Mouse (Mus musculus) layer of hippocampus, adult 18-20 months (tissue): ENCODE results near the gene Tipin. TPM values are rescaled to one million over a fixed set of nuclear protein-coding genes. Genes with fewer than 3 reads are reported as not detected.
"Not testable (repeated sequence)": the region's sequence is repeated elsewhere in the genome, so short reads cannot be mapped to it uniquely, and the experiment has no call there.

ENCODE experiments used
- DNase-seq, 2 experiments: peaks; one replicate each; pipeline ENCODE4 v3.0.0; 2022; ENCODE audit warnings: low spot score in 2 of 2
- long read RNA-seq: library from polyadenylated mRNA; stranded (forward); transcript quantifications from one replicate; pipeline ENCODE4 v2.0.0, GENCODE M21; 2021
- total RNA-seq, 2 experiments: library from RNA; stranded (reverse); gene quantifications; 2 replicates each; pipeline ENCODE4 v1.2.3; 2021

Tipin gene
- 10 to 100 TPM; 11.8 to 15.2 TPM for total RNA-seq
- long read RNA-seq, partial matches to known transcripts = 0 of 6 reads
- long read RNA-seq, other reads (novel, unspliced or antisense) = 4 of 6 reads

DNA sequence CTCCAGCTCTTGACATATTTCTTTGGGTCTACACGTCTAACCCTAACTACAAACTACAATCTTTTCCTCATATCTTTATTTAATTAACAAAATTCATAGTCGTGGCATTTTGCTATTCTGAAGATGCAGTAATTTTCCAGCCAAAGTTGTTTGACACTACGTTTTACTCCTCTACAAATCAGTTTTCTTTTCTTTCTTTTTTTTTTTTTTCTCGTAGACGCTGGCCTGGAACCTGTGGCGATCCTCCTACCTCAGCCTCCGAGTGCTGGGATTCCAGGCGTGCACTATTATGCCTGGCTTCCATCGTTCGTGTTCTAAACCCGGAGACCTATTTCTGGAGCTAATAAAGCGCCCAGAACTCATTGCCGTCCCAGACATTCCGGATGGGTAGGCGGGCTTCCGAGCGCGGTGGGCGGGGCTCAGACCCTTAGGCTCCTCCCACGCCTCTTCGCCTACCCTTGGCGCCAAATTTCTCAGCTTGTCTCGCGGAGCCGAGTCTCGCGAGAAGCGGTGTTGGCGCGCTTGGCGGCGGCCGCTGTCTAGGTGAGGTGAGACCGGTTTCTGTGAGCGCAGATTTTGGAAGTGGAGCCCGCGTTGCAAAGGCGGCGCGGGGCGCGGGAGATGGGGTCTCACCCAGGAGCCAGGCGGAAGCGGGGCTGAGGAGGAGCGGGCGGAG is at the start of gene Tipin:
TSS of gene Tipin (plus strand) at position 477 of the 676 bp plus-strand sequence.
- peak; percentile 86 to 94 for DNase-seq

DNA sequence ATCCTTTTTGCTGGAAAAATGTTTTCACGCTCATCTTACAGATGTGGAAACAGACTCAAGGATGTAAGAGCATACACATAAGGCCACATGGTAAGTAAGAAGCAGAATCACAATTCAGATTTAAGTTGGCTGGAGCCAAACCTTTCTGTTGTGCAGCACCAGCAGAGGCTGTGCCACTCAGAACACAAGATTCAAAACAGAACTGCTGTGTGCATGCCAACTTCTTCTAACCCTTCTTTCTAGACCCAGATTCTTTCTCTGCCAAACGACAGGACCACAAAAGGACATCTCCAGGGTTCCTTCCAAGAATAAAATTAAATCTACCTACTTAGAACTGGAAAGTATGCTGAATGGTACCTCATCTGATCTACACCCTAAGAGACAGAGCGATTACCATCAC is 49.7 kb upstream of the Tipin start:
- DNase-seq = no peak

DNA sequence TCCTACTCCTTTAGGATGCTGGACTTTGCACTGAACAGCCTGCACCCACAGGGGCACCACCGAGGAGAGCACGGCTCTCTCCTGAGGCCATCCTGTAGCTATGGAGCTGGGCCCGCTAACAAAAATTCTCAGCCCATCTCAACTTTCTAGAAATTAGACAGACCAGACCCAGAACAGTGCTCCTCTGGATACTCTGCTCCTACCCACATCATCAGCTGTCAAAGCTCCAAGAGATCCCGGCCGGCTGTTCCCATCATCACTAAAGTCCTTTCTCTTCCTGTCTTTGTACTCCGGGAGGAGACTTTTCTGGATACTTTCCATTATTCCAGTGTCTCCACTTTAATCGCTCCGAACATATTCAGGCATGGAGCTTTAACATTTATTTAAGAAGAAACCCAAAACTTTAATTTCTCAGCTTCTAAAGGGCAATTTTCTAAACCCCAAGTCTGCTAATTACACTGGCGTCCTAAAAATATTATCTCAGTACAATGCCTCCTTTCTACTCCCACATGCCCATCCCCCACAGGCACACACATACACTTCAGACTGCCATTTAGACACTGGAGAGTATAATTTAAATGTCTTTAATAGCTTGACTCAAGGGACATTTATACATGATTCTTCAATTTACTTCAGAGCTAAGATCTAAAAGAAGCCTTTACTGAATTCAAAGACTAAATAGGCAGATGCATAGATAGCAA is 49.0 kb upstream of the Tipin start:
- DNase-seq = peak in 1 of 2 experiments; percentile 48

DNA sequence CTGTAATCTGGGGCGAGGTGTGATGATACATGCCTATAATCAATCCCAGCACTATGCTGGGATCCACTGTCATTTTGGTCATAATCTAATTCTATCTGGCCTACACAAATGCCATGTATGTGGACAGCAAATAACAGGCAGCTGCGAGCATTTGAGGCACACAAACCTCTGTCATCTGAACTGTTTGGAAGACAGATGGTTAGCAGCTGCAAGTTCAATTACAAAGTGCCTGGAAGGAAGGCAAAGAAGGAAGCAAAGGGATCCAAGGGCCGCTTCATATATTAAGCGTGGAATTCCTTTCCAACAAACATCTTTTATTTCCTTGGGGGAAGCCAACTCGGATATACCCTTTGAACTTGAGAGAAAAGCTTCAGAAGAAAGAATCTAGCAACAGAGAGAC is 47.7 kb upstream of the Tipin start:
- no peak for DNase-seq

DNA sequence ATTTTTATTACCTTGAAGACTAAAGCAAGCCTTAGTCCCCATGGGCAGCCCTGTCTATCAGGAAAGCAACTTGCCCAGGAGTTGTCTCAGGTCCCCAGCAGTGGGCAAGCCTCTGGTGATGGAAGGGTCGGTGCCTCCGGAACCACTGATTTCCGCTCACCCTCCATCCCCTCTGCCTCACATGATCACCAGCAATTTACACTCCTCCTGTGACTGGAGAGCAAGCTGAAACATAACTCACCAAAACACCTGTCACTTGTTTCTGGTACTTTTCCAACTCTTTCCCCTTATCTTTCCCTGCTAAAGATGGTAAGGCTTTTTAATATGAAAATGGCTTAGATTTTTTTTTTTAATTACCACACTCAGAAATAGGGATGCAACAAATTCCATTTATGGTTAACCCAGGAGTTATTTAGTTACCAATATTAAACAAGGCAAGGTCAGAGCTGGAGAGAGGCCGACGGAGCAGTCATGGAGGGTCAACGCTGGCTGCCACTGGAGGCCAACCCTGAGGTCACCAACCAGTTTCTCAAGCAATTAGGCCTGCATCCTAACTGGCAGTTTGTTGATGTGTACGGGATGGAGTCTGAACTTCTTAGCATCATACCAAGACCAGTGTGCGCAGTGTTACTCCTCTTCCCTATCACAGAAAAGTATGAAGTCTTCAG is 46.5 kb upstream of the Tipin start, which contains the start of gene Uchl4:
TSS of gene Uchl4 (plus strand) at position 434 of the 668 bp plus-strand sequence.
- no peak for DNase-seq

DNA sequence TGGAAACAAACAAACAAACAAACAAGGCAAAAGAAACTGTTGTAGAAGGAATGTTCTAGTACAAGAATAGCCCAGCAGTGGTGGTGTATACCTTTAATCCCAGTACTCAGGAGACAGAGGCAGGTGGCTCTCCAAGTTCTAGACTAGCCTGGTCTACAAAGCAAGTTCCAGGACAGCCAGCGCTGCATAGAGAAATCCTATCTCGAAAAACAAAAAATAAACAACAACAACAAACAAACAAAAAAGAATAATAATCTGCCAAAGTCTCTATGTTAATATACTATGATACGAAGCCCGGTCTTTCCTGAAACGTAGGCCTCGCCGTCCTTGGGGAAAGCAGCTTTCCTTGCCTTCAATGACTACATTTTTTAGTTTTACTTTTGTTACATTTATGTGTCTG is 45.3 kb upstream of the Tipin start:
- DNase-seq = no peak

DNA sequence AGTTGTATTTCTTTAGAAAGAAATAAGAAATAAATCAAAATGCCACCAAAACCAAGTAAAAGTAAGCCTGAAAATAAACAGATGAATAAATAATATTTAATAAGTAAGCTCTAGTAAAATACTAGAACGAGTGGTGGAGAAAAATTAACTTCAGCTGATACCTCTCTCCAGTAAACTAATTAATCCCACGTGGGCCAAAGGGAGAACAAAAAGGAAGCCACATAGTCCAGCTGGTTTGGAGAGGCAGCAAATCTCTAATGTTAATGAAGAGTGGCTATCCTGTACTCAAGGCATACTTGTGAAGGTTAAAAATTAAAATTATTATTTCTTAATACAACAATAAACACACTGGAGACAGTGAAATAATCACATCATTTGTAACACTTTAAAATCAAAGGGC is 41.3 kb upstream of the Tipin start:
- DNase-seq = no peak

DNA sequence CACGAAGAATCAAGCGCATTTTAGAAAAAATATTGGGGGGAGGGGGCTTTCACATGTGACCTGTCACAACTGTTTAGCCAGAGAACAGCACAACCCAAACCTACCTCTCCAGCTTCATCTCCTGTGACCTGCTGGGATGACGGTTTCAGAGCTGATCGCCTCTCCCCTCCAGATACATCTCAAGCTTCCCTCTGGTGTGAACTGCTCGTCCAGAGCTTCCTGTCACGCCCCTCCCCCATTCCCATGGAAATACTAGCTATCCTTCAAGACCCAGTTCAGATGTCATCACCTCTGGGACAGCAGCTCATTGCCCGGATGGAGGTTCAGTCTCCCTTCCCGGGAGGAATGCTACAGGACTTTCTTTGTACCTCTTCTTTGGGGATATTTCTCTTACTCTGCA is 40.7 kb upstream of the Tipin start:
- DNase-seq = no peak

DNA sequence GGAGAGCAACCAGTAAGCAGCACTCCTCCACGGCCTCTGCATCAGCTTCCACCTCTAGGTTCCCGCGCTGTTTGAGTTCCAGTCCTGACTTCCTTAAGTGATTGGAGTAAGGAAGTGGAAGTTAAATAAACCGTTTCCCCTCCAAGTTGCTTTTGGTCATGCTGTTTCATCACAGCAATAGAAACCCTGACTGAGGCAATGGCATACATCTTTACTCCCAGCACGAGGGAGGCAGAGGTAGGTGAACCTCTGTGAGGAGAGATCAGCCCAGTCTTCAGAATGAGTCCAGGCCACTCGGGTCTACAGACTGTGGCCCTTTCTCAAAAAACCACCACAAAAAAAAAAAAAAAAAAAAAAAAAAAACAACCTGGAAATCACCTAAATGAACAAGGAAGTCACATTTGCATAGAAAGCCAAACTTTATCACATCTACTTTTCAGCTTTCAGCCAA is 39.0 kb upstream of the Tipin start:
- DNase-seq = no peak

DNA sequence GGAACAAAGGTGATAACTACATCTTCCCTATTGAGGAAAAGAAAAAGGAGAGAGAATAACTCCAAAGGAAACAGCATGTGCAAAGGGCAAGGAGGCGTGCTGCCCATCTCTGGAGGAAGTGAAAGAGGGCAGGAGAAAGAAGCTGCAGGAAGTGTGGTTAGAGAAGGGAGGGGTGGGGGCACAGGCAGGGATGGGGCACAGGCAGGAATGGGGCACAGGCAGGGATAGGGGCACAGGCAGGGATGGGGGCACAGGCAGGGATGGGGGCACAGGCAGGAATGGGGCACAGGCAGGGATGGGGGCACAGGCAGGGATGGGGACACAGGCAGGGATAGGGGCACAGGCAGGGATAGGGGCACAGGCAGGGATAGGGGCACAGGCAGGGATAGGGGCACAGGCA is 32.0 kb upstream of the Tipin start:
- no peak for DNase-seq

DNA sequence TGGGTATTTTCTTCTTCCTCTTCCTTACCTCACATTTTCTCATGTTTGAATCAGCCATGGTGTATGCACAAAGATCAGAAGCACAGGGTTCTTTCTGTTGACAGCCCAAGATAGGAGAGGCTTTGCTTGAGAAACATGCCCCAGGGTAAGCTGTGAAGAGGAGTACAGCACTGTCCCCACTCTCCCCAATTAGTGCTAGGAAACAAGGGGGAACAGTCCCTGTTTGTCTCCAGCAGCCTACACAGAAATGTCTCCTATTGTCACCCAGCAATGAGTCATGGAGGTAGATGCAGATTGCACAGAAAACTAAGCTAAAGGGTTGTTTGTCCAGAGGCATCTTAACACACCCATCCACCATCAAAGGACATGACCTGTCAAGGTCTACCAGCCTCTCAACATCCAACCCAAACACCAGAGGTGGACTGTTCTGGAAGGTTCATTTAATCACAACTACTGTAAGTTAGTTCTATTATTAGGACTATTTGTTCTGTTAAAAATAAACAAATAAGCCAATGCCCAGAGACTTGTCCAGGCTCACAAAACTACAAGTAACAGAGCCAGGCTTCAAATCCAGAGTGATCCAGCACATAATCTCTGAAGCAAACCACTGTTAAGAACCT is 31.2 kb upstream of the Tipin start:
- DNase-seq = peak in 1 of 2 experiments; percentile 34

DNA sequence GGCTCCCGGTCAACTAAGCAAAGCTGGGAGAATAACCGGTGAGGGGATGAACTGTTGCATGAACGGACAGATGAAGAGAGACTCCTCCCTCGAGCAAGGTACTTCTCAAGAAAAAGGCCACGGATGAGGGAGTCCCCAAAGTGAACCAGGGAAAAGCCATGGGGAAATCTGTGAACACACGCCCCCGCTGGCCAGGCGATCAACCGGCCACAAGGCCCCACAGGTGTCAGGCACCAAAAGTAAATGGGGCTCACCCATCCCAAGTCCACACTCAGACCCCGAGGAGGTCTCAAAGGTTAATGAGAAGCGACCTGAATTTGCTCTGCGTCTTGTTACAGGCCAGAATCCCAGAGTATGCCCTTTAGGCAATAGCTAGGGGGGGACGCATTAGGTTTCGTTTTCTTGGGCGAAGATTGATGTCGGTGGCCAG is 28.8 kb upstream of the Tipin start:
- DNase-seq = no peak

DNA sequence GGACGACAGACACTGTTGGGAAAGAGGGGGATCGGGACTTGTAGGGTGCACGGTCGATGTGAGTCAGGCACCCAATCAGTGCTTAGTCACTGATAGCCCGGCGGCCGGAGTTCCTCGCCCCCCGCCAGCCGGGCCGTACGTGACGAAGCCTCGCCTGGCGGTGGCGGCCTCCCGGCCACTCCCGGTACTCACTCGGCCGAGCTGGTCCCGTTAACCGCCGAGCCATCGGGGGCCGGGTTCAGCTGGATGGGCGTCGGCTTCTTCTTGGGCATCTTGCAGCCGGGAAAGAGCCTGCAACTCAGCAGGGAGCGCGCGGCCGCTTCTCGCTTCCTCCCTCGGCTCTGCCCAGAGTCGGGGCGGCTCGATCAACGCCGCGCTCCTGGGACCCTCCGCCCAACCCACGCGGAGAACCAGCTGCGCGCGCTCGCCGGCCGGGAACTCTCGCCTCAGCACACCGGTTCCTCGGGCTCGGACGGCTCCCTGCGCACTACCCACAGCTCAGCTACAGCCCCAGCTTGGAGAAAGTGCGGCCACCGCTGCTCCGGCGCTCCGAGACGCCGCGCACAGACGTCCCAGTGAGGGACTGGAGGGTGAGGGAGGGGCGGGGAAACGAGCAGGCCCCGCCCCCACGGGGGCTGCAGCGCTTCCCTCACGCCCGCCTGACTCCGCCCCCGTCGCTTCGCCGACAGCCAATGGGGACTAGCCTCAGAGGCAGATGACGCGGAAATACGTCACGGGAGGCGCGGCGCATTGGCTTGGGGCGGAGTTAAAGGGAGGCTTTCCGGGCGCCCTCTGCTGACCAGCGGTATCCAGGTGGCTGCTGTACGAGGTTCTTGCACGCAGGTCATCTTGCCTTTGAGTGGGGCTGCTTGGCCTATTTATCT is 28.1 kb upstream of the Tipin start, which contains the start of gene Map2k1:
TSS of gene Map2k1 (minus strand) at position 611 of the 884 bp plus-strand sequence.
- DNase-seq = peak; percentile 99 to 100

DNA sequence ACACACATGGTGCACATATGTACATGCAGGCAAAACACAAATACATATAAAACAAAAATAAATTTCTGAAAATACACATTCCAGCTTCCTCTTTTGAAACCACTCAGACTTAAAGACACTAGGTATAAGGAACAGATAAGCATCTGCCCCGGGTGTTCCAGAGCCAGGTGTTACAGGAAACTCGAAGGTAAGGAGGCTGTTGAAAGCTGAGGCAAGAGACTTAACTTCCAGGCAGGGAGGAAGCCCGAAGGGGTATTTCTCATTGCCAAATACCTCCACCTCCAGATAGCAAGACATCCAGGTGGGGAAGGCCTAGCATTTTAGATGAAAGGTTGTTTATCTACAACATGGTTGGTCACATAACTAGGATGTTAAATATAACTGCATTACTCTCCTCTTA is 26.0 kb upstream of the Tipin start:
- no peak for DNase-seq

DNA sequence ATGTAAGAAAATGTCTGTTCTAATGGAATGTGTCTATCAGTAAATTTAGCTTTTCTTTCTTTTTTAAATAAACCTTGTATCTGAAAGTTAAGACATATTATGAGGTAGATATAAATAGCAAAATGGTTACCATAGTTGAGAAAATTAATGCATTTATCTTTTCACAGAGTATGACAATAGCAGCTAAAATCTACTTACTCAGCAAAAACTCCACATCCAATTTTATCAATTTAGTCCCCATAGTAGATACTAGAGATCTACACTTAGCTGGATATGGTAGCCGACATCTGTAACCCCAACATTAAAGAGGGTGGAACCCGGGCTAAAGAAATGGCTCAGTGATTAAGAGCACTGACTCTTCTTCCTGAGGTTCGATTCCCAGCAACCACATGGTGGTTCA is 25.2 kb upstream of the Tipin start:
- no peak for DNase-seq

DNA sequence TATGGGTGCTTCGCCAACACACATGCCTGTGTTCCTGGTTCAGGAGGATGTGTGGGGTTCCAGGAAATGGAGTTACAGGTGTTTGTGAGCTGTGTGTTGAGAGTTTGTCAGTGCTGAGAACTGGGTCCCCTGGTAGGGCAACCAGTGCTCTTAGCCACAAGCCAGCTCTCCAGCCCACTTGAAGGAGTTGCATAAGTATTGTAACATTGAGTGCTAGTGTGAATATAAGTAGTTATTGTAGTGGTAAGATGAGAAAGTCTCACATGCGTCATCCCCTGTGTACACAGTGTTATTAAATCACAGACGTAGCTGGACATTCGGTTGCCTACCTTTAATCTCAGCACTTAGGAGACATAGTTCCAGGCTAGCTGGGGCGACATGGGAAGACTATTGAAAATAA is 21.5 kb upstream of the Tipin start:
- no peak for DNase-seq

DNA sequence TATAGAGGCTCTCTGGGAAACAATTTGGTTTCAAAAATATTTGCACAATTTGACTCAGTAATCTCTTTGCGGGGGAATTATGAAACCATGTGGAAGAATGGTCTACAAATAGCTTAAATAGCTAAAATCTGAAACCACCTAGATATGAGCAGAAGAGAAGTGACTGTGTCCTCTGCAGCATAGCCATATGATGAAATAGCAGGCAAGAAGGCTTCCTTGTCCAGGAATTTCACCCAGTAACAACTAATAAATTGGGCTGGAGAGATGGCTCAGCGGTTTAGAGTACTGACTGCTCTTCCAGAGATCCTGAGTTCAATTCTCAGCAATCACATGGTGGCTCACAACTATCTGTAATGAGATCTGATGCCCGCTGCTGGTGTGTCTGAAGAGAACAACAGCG is 20.4 kb upstream of the Tipin start:
- DNase-seq = no peak

DNA sequence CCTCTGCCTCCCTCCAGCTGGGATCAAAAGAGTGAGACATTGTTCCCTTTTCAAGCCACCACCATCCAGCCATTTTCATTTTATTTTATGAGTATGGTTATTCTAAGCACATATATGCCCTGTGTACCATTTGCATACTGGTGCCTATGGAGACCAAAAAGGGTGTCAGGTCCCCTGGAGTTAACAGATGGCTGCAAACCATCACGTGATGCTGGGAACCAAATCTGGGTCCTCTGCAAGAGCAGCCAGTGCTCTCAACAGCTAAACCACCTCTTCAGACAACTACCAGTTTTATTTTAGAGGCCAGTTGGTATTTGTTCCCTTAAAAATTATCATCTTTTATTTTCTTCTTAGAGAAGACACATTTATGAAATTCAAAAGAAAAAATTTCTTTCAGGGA is 16.6 kb upstream of the Tipin start:
- no peak for DNase-seq

DNA sequence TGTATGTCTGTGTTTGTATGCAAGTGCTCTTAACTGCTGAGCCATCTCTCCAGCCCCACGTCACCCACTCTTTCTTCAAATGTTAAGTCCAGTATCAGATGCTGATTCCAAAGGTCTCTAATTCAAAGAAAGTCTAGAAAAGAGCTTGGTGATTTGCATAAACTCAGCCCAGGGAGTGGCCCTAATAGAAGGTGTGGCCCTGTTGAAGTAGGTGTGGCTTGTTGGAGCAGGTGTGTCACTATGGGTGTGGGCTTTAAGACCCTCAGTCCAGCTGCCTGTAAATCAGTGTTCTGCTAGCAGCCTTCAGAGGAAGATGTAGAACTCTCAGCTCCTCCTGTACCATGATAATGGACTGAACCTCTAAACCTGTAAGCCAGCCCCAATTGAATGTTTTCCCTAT is 14.2 kb upstream of the Tipin start:
- DNase-seq = no peak

DNA sequence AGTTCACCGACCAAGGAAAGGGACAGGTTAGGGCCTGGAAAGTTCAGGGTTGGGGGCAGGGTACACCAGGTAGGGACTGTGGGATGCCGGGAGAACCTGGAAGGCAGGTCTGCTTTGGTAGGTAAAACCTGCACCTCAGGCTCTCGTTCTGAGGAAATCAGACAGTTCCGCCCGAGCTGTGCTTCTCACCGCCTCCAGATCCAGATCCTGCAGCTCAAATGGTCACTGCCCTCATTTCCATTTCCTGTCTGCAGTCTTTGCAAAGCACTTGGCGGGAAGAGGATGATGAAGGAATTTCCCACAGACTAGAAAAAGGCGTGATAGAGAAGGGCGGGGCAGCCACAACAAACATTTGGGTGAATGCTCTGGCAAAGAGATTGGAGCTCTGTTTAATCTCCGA is 13.2 kb upstream of the Tipin start:
- no peak for DNase-seq

DNA sequence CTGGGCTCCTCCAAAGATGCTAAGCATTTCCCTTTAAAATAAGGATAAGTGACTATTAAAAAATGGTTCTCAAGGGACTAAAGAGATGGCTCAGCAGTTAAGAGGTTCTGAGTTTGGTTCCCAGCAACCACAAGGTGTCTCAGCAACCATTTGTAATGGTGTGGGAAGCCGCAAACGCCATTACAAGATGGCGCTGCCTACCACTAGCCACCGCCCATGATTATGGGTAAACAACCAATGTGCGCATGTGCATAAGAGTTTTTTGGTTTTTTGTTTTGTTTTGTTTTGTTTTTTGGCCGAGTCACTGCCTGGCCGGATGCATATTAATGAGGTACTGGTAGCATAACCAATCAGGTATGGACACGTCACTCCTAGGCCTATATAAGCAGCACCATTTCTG is 12.5 kb upstream of the Tipin start:
- not testable (repeated sequence) for DNase-seq
